Mouse (Mus musculus): ENCODE results near the gene Ttyh1. TPM values are rescaled to one million over a fixed set of nuclear protein-coding genes. Genes with fewer than 3 reads are reported as not detected.

Ttyh1 gene
- total and polyA plus RNA-seq, 3 experiments, result 0.08 to 0.17 TPM; not detected in 1

- TF ChIP-seq SIN3A (IDR thresholded peaks at IDR 0.05; ENCODE audit: low read length) (peak; percentile 95), CHD1 (IDR thresholded peaks at IDR 0.05; ENCODE audit: low read depth, low read length) (no peak), ZC3H11A (IDR thresholded peaks at IDR 0.05; ENCODE audit: low read depth, low read length) (no peak), MYC (IDR thresholded peaks at IDR 0.05; ENCODE audit: low read depth, low read length) (peak; percentile 84), MEF2A (IDR thresholded peaks at IDR 0.05; ENCODE audit: borderline replicate concordance, low read depth, low read length) (peak; percentile 52; the same call in 1 of the 2 replicates), JUN (IDR thresholded peaks at IDR 0.05; ENCODE audit: insufficient read depth, low read depth, low read length) (peak; percentile 66; the same call in 1 of the 2 replicates), MXI1 (IDR thresholded peaks at IDR 0.05; ENCODE audit: low read depth, low read length) (peak; percentile 75), UBTF (IDR thresholded peaks at IDR 0.05; ENCODE audit: low read depth, low read length) (no peak), CTCF (conservative IDR thresholded peaks at IDR 0.05 in 1 of 2, IDR thresholded peaks at IDR 0.05 in 1 of 2; ENCODE audit: low read depth in 2 of 2, low read length in 2 of 2) (no peak), SMC3 (IDR thresholded peaks at IDR 0.05; ENCODE audit: low read depth, low read length) (no peak), BHLHE40 (IDR thresholded peaks at IDR 0.05; ENCODE audit: low read depth, low read length) (peak; percentile 97), IRF4 (IDR thresholded peaks at IDR 0.05; ENCODE audit: low read depth, low read length) (peak; percentile 97), KAT2A (IDR thresholded peaks at IDR 0.05; ENCODE audit: insufficient replicate concordance, low read length) (peak; percentile 87; the same call in 1 of the 2 replicates)
Measured at GRCm38 (mm10) chr7:4136771-4137531, 17.7 kb downstream of the Ttyh1 start, which contains the start of gene Leng8 (continued).

GRCm38 (mm10) chr7:4137746-4138145 is 18.5 kb downstream of the Ttyh1 start:
- H3K27me3 ChIP-seq (replicated peaks), result no peaks in the 10 kb centered on the region
- H3K4me3 ChIP-seq (replicated peaks in 1 of 3; ENCODE audit: low read depth in 2 of 3, low read length in 2 of 3, poor library complexity in 1 of 3), result peak overlapping the region; percentile 86 to 97 (median 95)
- peak overlapping the region; percentile 67 for H3K9ac ChIP-seq (ENCODE audit: insufficient read depth, low read depth)
- peaks cover 37 to 69% of the 10 kb centered on the region in 2 experiments for H3K36me3 ChIP-seq (replicated peaks in 1 of 2; ENCODE audit: control insufficient read depth in 1 of 2, insufficient read depth in 1 of 2, low read length in 1 of 2)
- H3K79me2 ChIP-seq (replicated peaks; ENCODE audit: control insufficient read depth, extremely low read depth, insufficient read depth, poor library complexity, severe bottlenecking), result peaks cover 23% of the 10 kb centered on the region
- peaks cover 16 to 73% of the 10 kb centered on the region in 2 experiments for H3K4me1 ChIP-seq (ENCODE audit: control insufficient read depth in 1 of 2, insufficient read depth in 2 of 2)
- TF ChIP-seq TBP (conservative IDR thresholded peaks at IDR 0.05; ENCODE audit: low read depth, low read length) (no peak), MEF2A (IDR thresholded peaks at IDR 0.05; ENCODE audit: borderline replicate concordance, low read depth, low read length) (no peak), JUN (IDR thresholded peaks at IDR 0.05; ENCODE audit: insufficient read depth, low read depth, low read length) (no peak), MAFK (IDR thresholded peaks at IDR 0.05; ENCODE audit: insufficient replicate concordance, low read length) (no peak), BHLHE40 (IDR thresholded peaks at IDR 0.05; ENCODE audit: low read depth, low read length) (no peak), ZKSCAN1 (IDR thresholded peaks at IDR 0.05; ENCODE audit: borderline replicate concordance, low read depth, low read length) (no peak), PAX5 (IDR thresholded peaks at IDR 0.05; ENCODE audit: low read length) (no peak), UBTF (IDR thresholded peaks at IDR 0.05; ENCODE audit: low read depth, low read length) (no peak)
- dilution Hi-C loops (cut with MboI; ENCODE audit: extremely low pct_ligation_motif_present, extremely low pct_unique_long_range_greater_than_20kb, low sequenced_read_pairs), result no loop called here
- in situ Hi-C loops (cut with MboI; ENCODE audit: low pct_ligation_motif_present, low pct_unique_long_range_greater_than_20kb, low sequenced_read_pairs), result no loop called here
- no peaks in the 10 kb centered on the region for H3K9me3 ChIP-seq (replicated peaks; ENCODE audit: low read length)
- H3K4me2 ChIP-seq (ENCODE audit: insufficient read depth, low read depth, poor library complexity, severe bottlenecking), result peak overlapping the region; percentile 44
- no peak for DNase-seq (ENCODE audit: extremely low read depth)
- H3K27ac ChIP-seq (ENCODE audit: insufficient read depth, low read depth), result no peak overlapping the region
